29 mouse cellular contexts compared by ENCODE assay signal in the genomic region with DNA sequence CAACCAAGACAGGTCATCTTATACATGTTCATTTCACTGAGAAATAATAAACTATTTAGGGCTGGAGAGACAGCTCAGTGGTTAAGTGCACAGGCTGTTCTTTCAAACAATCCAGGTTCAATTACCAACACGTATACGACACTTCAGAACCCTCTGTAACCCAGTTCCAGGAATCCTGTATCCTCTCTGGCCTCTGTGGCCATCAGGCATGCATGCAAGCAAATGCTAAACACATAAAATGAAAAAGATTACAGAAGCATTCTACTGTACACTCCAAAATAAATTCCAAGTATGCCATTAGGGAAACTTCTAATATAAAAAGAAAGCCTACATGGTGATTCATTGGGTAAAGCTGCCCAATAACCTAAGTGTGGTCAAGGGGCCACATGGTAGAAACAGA.
"Had no signal": no experiment of that assay in that cellular context is flagged by ENCODE, and none has a peak within 500 bp of the region (broad histone marks: within the 10 kb centered on the region; RNA-seq: fewer than 3 reads in every experiment).

No protein-coding gene starts in this region.

- H3K27me3 ChIP-seq: limb, embryonic 12.5 days; limb, embryonic 13.5 days; limb, embryonic 15.5 days; liver, embryonic 12.5 days; liver, embryonic 13.5 days; liver, embryonic 15.5 days; lung, embryonic 15.5 days; megakaryocyte, embryonic 14.5 days; midbrain, embryonic 12.5 days; midbrain, embryonic 13.5 days; midbrain, embryonic 15.5 days; neural tube, embryonic 12.5 days had no signal

- ATAC-seq: liver, embryonic 12.5 days; liver, postnatal 0 days; lung, postnatal 0 days; midbrain, embryonic 13.5 days; midbrain, embryonic 15.5 days; midbrain, embryonic 16.5 days had no signal

- DNase-seq: left cerebral cortex, postnatal 4 days; liver; liver, embryonic 13.5 days; liver, postnatal 0 days; lung, adult 18-20 months; lung, adult 2 months; lung, embryonic 14.5 days; lung, postnatal 10 days; lung, postnatal 14 days; lung, postnatal 36 days; lung, postnatal 4 days; midbrain, embryonic 14.5 days had no signal

- H3K9me3 ChIP-seq: limb, embryonic 12.5 days; limb, embryonic 13.5 days; limb, embryonic 15.5 days; liver, embryonic 12.5 days; liver, embryonic 13.5 days; liver, embryonic 15.5 days; lung, embryonic 15.5 days; megakaryocyte, embryonic 14.5 days; midbrain, embryonic 10.5 days; midbrain, embryonic 12.5 days; midbrain, embryonic 13.5 days; midbrain, embryonic 15.5 days; neural tube, embryonic 12.5 days had no signal

- H3K4me3 ChIP-seq: limb, embryonic 12.5 days; limb, embryonic 13.5 days; limb, embryonic 15.5 days; liver, embryonic 12.5 days; liver, embryonic 13.5 days; liver, embryonic 15.5 days; lung, embryonic 15.5 days; megakaryocyte, embryonic 14.5 days; midbrain, embryonic 10.5 days; midbrain, embryonic 12.5 days; midbrain, embryonic 13.5 days; midbrain, embryonic 15.5 days; myocyte; neural tube, embryonic 12.5 days had no signal

- H3K4me1 ChIP-seq: limb, embryonic 12.5 days; limb, embryonic 13.5 days; limb, embryonic 15.5 days; lung, embryonic 15.5 days; midbrain, embryonic 10.5 days; midbrain, embryonic 12.5 days; midbrain, embryonic 13.5 days; midbrain, embryonic 15.5 days; neural tube, embryonic 12.5 days had no signal

- H3K27ac ChIP-seq: limb, embryonic 12.5 days; limb, embryonic 13.5 days; limb, embryonic 15.5 days; liver, embryonic 12.5 days; liver, embryonic 13.5 days; liver, embryonic 14.5 days; liver, embryonic 15.5 days; lung, embryonic 15.5 days; macrophage; midbrain, embryonic 10.5 days; midbrain, embryonic 12.5 days; midbrain, embryonic 13.5 days; midbrain, embryonic 15.5 days; neural tube, embryonic 12.5 days had no signal
